Mouse (Mus musculus) heart, postnatal 4 days (tissue): Measurements from ENCODE around the gene Ndufa4l2. TPM values are rescaled to one million over a fixed set of nuclear protein-coding genes. Genes with fewer than 3 reads are reported as not detected.
A peak's percentile ranks its signal among the peaks of the same experiment; 100 is the strongest.

Source experiments
- DNase-seq: peaks from one replicate; pipeline ENCODE4 v3.0.0; 2021
- total RNA-seq, 2 experiments: library from RNA; stranded (reverse); gene quantifications; 2 replicates each; pipeline ENCODE4 v1.2.3; 2021

Ndufa4l2 gene
- 10 to 100 TPM; 34.2 to 34.9 TPM for total RNA-seq

DNA sequence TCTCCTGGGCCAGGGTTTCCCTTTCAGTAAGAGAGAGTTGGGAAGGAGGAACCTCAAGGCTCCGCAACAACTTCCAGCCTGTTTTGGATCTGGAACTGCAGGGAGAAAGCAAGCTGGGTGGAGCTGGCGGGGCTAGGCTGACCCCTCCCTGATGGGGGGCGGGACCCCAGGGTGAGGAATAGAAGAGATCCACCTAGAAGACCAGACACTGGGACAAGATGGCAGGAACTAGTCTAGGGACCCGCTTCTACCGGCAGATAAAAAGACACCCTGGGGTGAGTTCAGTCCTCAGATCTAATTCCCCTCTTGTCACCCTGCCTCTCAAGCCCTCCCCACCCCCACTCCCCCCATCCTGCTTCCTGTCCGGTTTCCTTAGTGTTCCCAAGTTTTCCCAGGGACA lies at the start of gene Ndufa4l2:
TSS of gene Ndufa4l2 (plus strand) at position 204 of the 400 bp plus-strand sequence.
- DNase-seq = peak; percentile 60

GRCm38 (mm10) chr10:127471281-127471988 lies 43.3 kb upstream of the Ndufa4l2 start:
- peak; percentile 11 for DNase-seq

DNA sequence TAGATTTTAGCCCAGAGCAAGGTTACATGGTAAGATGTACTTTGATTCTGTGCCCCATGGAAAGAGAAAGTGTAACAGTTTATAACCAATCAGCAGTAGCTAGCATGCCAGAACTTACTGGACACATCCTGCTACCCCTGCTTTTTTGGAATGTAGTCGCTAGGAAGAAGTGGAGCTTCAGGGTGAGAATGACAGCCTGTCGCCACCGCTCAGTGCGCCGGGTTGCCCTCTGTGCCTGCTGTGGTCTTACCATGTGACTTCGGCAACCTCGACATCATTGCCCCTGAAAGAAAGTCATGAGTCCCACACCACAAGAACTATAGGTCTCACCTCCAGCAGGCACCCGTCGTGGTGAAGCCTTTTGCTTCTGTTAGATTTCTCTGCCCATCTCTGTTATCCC lies 42.0 kb upstream of the Ndufa4l2 start:
- DNase-seq = no peak

GRCm38 (mm10) chr10:127475175-127475574 lies 39.6 kb upstream of the Ndufa4l2 start:
- no peak for DNase-seq

DNA sequence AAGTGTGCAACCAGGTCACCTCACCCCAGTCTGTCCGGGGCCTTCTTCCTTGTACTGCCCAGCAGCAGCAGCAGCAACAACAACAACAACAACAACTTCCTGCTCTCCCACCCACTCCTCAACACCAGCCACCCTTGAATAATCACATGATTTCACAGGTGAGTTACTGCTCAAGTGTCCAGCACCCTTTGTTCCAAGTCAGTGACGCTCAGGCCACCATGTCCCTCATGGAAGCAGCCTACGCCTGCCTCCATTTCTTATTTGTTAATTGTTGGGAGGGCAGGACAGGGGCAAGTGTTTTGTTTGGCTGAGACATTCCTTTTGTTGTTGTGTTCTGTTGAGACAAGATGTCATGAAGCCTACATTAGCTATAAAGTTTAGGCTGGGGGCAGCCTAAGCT lies 38.2 kb upstream of the Ndufa4l2 start:
- no peak for DNase-seq

GRCm38 (mm10) chr10:127477301-127477700 lies 37.5 kb upstream of the Ndufa4l2 start:
- no peak for DNase-seq

DNA sequence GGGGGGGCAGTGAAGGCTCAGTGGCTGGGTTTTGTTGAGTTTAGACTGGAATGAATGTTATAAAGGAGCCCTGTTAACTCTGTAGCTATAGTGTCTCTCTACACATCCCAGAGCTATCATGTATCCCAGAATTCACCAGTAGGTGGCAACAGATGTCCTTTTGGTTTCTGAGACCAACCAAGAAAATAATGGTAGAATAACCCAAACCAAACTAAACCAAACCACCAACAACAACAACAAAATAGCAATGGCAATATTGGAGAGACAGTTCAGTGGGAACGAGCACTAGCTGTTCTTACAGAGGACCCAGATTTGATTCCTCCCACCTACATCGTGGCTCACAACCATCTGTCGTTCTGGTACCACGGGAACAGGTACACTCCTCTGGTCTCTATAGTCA lies 35.6 kb upstream of the Ndufa4l2 start:
- DNase-seq = peak; percentile 25

DNA sequence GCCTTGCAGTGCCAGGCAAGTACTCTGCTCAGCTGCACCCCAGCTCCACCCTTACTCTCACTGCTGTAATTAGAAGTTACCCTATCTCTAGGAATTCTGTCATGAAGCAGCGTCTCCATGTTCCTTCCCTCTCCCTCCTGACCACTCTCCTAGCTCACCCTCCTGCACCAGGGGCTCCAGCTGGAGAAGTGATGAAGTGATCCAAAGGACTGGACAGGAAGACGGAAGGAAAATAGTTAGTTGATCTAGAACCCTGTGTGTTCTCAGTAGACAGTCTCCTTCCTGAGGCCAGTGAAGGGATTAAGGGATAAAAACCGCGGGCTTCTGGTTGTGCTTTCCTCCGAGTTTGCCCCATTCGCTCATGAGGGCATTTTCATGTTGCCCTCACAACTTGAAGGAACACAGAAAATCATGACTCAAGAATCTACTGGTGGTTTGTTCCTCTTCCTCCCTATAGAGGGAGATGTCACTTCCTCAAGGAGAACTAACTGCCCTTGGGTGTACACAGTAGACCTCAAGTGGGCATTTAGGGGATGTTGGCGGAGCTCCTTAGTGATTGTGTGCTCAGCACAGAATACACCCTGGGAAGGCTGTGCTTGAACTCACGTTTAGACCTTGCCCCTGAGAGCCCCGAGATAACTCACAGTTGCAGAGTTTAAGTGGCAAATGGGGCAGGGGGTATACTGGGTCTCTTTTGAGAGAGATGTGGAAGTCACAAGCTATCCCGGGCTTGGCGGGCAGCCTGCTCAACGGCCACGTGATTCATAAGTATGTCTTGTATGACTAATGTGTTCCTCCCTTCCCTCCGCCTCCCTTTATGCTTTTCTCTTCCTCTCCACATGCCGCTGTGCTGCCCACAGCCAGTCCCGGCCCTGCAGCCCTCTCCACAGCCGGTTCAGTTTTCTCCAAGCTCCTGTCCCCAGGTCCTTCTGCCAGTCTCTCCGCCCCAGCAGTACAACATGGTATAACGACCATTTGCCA lies 33.6 kb upstream of the Ndufa4l2 start:
- DNase-seq = peak; percentile 61

GRCm38 (mm10) chr10:127485235-127485634 lies 29.5 kb upstream of the Ndufa4l2 start:
- DNase-seq = no peak

DNA sequence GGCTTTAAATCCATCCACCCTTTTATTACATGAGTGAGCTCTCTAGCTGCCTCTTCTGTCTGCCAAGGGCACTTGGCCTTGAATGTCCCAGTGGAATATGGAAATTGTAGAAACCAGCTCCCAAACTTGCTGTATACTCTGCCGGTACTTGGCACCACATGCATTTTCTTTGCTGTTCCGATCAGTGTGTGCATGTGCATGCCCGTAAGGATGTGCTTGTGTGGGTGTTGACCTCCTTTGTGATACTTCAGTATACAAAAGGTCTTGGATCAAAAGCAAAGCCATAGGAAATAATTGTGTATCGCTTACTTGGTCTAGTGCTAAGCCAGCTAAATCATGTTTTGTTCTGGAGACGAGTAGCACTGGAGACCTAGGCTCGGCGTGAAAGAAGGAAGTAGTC lies 25.9 kb upstream of the Ndufa4l2 start:
- no peak for DNase-seq

GRCm38 (mm10) chr10:127490160-127491127 lies 24.3 kb upstream of the Ndufa4l2 start:
- no peak for DNase-seq

DNA sequence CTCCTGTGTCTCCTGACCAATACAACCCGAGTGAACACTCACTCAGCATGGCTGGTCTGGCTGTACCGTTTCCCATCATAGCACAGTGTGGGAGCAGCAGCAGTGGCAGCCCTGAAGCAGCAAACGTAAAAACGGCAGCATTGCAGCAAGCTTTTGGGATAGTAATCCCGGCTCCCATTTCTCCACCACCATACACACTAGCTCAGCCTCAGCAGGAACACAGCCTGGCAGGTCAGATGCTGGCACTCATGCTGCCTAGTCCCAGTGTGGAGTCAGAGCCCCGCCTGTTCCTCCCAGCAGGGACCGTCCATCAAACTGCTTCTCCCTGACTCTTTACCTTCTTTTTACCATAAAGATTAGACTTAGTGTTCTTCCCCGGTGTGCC lies 23.6 kb upstream of the Ndufa4l2 start:
- DNase-seq = no peak

DNA sequence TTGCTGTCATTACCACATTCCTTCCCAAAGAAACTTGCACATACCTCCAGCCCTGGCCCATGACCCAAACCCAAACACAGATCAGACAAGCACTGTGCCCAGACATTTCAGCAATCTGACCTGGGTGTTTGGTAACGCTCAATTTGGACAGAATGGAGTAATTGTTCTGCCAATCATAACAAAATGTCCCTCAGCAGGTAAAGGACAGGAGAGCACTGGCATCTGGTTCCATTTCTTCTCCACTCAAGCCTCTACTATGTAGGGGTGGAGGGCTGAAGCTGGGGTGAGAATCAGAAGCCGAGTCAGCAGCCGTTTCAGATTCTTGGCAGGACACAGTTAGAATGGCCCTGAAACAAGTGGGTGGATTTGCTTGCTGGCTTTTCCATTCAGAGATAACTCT lies 22.6 kb upstream of the Ndufa4l2 start:
- DNase-seq = no peak

DNA sequence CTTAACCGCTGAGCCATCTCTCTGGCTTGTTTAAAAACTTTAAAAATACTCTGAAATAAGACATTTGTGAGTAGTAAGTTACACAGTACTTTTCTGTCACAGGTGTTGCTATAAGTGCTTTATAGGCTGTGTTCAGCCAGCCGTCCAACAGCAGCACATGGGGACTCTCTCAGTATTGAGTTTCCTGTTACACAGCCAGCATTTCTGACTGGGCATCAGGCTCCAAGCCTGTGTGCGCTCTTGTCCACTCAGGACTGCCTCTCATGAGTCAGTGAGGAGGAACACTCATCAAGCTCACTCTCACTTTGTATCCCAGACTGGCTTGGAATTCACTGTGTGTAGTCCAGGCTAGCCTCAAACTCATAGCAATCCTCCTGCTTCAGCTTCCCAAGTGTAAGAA lies 18.6 kb upstream of the Ndufa4l2 start:
- no peak for DNase-seq

- DNase-seq = no peak
Observed at GRCm38 (mm10) chr10:127499516-127499915, 15.3 kb upstream of the Ndufa4l2 start.

- DNase-seq = no peak
Observed at GRCm38 (mm10) chr10:127500042-127500441, 14.7 kb upstream of the Ndufa4l2 start.

DNA sequence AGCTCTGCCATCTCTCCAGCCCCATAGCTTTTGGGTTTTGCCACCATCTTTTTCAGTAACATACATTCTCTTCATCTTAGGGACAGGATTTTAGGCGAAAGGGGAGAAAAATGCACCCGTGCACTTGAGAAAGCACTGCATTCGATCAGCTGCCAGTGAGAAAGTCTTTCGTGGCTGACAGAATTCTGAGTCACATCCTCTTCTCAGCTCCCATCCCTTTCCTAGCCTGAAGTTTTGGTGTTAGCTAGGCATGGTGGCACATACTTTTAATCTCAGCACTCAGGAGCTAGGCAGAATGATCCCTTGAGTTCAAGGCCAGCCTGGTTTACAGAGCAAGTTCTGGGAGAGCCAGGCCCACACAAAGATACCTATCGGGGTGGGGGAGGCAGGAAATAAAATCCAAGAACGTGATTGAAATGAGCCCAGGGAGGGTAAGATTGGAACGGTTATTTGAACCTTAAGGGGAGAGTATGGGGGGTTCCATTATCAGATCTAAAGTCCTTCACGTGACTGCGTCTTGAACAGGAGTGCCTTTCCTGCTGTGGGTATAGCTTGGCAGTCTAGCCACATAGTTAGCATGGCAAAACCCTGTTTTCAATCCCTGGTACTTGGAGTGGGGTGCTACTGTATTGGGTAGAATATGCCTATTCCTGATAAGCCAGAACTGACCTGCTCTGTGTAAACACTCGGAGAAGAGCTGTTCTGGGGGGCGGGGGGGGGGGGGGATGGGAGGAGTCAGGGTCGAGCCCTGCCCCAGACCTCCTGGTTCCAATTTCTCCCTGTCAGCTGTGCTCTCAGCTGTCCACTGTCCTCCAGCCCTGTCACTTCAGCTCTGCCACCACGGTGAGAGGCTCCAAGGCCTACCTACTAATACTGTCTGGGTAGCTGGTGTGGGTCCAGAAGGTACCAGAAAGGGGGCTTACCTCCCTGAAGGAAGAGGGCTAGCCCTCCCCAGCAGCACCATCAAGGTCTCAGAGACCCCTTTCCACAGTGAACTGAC lies 13.6 kb upstream of the Ndufa4l2 start, which contains the start of gene Stac3:
TSS of gene Stac3 (plus strand) at position 793 of the 1,000 bp plus-strand sequence.
- no peak for DNase-seq

DNA sequence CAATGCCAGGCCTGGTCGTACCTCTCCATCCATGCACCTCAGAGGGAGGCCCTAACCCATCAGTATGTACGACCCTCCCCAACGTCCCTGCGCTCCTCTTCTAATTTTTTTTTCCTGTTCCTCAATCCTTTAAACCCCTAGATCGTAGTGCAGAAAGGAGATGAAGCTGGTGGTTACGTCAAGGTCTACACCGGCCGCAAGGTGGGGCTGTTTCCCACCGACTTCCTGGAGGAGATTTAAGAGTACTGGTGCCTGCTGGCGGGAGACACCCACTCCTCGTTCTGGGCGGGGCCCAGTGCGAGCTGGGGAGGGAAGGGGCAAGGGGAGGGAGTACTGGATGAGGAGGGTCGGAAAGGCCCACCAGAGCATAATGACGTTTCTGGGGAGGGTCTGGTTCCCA lies 6.5 kb upstream of the Ndufa4l2 start:
- DNase-seq = peak; percentile 81

GRCm38 (mm10) chr10:127509051-127509836 lies 5.5 kb upstream of the Ndufa4l2 start:
- peak; percentile 93 for DNase-seq
